Mouse (Mus musculus): ENCODE data around the gene Mboat2.

GRCm38 (mm10) chr12:24875908-24876307 is 45.2 kb downstream of the Mboat2 start:
- TF ChIP-seq CTCF (IDR thresholded peaks at IDR 0.05; ENCODE audit: borderline replicate concordance, insufficient read depth, low read depth, low read length) (no peak), POLR2A (IDR thresholded peaks at IDR 0.05; ENCODE audit: borderline replicate concordance, insufficient read depth, low read length) (no peak)

Measured in cerebellum, adult 2 months (tissue).